Mouse (Mus musculus) adipocyte (in vitro differentiated cells): ENCODE results near the gene Ciart.
"Not testable (repeated sequence)": the region's sequence is repeated elsewhere in the genome, so short reads cannot be mapped to it uniquely, and the experiment has no call there.

Source experiments
- DNase-seq: peaks from one replicate; pipeline ENCODE4 v3.0.0-alpha.2; 2016; ENCODE audit warnings: low spot score

Gene Ciart

DNA sequence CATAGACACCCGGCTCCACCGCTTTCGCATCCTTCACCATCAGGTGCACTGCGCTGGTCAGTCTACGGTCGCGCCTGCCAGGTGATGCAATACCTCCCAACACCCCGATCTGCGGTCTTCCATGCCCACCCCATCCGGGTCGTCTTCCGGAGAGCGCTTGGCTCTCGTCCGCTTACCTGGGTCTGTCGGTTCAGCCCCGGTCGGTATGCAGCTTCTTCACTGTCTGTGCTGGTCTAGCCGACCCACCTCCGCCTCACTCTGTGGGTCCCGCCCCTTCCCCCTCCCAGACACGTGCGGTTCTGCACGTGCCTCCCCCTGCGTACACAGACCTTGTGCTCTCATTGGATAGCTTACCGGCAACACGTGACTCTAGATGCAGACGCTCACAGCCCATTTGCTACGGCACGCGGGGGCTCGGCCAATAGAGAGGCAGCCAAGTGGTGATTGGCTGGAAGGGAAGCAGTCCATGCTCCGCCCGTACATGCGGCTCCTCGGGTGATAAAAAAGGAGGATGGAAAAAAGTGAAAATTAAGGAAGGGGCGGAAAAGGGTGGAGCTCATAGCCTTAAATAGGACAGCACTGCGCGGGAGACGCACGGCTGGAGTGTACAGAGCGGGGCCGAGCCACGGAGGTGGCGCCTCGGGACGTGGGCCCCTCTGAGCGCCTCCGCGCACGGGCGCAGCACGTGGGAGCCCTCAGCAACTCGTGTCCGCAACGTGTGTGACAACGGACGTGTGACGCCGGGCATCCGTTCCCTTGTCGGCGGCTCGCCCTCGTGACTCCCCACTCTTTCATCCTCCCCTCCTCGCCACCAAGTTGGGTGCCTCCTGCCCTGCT is at the start of gene Ciart:
Ciart (minus strand) TSS at position 273 of the 837 bp plus-strand sequence.
- DNase-seq: peak; percentile 98

DNA sequence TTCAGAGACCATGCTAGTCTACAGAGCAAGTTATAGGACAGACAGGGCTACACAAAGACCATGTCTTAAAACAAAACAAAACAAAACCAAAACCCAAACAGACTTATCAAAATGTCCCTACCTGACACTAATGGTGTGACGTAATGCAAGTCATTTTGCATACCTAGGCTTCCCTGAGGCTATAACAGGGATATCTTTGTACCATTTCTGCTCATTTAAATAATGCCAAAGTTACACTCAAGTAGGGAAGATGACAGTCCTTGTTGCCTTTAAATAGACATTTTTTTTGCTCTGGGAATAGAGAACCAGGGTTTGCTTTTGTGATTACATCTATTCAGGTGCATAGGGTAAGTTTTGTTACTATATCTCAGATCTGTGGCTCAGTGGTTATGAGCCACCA is 49.4 kb upstream of the Ciart start:
- DNase-seq: no peak

DNA sequence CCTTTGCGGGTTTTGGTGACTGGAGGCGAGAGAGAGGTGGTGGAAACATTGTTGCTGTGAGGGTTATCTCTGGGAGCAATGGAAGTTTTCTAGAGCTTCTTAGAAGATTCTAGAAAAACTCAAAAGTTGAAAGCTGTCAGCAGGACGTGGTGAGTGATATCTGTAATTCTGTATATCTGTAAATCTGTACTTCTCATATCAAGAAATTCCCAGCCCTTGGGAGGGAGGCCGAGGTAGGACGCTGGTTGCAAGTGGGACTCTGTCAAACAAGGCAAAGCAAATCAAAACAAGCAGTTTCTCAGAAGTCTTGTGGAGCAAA is 48.4 kb upstream of the Ciart start:
- no peak for DNase-seq

DNA sequence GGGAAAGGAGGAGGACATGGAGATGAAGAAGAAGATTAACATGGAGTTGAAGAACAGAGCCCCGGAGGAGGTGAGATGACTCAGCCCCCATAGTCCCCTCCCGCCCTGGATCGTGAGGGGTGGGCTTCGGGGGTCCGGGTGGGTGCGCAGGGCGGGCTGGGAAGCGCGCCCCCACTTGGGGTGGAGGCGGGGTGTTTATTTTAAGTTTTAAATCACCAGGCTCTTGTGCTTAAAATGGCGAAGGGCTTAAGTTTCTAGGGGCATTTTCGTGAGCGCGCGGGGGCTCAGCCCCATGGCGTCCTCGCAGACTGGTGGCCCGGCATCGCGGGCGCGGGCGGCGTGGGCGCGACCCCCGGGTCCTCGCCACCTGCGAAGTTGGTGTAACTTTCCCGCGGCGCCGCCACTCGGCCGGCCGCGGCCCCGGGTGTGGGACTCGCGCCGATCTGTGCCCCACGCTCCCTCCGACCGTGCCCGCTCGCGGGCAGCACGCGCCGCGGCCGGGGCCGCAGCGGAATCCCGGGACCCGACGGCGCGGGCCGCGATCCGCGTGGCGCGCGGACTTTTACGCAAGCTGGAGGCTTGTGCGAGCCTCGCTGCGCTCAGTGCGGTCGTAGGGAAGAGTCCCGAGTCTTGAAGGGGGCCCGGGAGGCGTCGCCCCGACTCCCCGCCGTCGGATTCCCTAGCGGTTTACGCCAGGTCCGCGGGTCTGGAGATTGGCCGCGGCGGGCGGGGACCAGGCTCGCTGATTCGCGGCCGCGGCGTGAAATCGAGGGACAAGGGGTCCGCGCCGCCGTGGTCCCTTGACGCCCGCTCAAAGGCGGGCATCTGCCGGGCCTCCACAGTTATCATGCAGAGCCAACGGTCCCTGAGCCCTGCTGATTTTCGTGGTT is 47.8 kb upstream of the Ciart start:
- DNase-seq: peak; percentile 32

DNA sequence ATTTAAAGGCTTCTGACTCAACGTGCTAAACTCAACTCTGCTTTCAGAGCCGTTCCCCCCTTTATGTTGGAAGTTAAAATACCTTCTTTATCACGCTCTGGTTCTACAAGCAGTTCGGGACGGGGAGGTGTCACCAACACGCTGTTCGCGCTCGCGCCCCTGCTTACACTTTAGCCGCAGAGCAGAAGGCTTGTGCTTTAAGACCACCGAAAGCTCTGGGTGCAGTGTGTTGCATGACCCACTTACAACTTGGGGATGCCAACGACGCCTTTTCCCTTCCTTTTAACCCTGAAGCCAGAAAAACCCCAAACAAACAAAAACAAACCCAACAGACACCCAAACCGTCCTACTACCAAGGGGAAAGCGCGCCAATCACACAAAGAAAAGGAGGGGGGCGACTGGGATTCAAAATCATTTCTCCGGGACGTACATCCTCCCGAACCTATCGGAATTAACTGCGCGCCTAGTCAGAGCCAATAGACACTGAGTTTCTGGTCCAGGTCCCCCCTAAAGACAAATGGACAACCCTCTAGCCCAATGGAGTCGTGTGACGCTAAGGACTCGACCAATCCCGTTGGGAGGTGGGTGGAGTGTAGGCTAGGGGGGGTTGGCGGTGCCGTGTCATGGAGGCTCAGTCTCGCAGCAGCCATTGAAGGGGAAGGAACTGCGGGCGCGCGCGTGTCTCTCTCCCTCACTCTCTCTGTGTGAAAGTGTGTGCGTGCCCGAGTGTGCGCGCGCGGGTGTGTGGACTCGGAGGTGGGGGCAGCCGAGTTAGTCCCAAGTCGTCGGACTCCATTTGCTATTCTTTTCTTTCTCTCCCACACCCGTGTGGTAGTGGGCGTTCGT is 46.8 kb upstream of the Ciart start, which contains the start of gene Anp32e:
Anp32e (plus strand) TSS at position 589 of the 846 bp plus-strand sequence.
- peak; percentile 100 for DNase-seq

DNA sequence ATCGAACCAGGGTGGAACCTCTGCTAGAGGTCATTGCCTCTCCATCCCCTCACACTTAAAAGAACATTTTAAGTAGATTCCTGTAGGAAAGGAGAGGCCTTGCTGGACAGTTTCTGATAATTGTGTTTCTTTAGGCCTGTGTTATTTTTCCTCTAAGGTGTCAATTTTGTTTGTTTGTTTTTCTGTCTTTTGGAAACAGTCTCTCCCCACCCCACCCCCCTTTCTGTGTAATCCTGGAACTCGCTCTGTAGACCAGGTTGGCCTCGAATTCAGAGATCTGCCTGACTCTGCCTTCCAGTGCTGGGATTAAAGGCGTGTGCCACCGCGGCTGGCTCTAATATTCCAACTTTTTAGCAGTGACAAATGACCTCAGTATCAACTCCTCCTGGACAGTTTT is 46.2 kb upstream of the Ciart start:
- DNase-seq: no peak

DNA sequence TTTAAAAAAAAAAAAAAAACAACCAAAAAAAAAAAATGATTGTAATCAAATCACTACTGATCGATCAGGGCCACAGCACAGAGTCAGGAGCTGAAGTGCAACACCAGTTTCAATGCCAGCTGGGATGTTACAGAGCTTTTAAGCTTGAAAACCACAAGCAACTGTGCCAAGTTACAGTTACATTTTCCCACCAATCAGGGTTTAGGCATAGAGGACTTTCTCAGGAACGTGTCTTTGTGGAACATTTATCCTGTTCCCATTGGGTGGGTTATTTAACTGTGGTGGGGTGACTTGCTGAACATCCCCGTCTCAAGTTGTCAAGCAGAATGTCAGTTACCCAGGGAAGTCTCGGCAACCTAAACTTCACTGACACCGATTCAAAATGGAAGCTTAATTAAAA is 43.0 kb upstream of the Ciart start:
- no peak for DNase-seq

DNA sequence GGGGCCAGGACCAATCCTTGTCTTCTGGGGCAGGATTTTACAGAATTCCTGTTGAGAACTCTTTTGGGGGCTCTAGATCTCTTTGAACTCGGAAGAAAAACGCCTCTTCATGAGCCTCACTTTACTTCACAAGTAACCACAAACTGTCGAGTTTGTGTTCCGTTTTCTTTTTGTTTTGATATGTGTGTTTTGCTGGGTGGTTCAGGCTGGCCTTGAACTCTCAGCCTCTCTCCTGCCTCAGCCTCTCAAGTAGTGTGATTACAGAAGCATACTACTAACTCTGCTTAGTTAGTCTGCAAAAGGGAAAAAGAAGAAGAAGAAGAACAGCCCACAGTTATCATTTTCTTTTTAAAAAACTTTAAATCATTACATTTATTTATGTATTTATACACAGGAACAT is 42.1 kb upstream of the Ciart start:
- DNase-seq: no peak

DNA sequence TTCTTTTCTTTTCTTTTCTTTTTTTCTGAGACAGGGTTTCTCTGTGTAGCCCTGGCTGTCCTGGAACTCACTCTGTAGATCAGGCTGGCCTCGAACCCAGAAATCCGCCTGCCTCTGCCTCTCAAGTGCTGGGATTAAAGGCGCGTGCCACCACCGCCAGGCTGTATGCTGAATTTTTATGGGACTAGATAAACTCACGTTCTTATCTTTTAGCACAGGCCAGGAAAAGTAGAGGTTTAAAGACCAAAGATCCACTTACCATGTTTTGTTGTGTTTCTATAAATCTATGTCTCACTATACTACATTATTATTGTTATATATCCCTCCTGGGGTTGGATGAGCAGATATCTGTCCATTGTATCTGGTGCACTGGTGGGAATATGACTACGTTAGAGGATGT is 41.4 kb upstream of the Ciart start:
- DNase-seq: not testable (repeated sequence)

DNA sequence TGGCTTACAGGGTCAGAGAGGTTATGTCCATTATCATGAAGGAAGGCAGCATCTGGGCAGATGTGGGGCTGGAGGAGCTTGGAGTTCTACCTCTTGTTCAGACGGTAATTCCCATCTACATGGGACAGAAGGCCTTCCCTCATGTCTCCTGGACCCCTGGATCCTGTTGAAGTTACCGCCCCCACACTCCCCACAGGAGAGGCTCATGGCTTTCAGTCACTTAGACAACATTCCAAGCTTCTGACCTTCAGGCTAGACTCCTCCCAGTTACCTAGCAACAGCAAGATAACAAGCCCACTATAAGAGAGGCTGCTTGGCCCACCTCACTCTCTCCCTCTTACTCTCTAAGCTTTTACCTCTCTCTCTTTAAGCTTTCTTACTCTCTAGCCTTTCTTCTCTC is 38.5 kb upstream of the Ciart start:
- not testable (repeated sequence) for DNase-seq

DNA sequence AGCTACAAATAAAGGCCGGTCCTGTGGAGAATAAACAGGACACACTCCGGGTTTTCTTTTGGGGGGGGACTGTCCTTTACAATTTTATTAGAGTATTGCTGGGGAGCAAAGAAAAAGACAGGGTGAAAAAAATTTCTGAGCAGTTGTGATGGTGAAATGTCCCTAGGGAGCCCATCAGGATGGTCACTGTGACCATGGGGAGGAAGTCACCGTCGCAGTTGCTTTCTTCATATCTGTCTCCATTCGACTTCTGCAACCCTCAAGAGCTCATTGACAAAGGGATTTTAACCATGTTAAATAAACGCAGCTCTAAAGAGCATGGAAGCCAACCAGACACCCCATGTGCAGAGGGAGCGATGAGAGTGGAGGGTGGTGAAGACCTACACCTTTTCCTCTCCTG is 34.7 kb upstream of the Ciart start:
- DNase-seq: no peak

DNA sequence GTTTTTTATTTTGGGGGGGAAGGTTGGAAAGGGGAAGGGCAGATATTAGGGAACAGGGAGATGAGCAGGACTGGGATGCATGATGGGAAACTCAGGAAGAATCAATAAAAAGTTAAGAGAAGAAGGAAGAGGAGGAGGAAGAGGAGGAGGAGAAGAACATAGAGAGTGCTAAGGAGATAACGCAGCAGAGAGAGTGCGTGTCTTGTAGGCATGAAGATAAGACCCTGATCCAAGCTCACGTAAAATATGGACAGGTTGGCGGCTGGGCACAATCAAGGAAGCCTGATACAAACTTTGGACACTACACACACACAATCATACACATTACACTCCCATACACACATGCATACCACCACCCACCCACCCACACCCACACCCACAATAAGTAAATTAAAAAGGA is 32.7 kb upstream of the Ciart start:
- no peak for DNase-seq

DNA sequence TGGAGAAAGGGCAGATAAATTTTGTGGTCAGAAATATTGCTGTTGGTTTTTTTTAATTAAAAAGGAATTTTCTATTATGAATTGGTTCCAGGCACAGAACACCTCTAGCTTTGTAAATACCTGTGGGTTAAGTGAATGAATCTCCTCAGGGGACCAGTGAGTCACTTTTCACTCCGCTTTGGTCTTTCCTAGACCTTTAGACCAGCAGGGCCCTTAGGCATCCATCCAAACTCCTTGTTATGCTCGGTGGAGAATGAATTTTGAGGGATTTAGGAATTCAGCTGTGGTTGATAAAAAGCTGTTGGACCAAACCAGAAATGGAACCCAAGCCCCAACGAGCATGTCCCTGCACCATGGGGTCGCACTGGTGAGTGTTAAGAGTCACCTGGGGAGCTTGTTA is 25.6 kb upstream of the Ciart start:
- no peak for DNase-seq

DNA sequence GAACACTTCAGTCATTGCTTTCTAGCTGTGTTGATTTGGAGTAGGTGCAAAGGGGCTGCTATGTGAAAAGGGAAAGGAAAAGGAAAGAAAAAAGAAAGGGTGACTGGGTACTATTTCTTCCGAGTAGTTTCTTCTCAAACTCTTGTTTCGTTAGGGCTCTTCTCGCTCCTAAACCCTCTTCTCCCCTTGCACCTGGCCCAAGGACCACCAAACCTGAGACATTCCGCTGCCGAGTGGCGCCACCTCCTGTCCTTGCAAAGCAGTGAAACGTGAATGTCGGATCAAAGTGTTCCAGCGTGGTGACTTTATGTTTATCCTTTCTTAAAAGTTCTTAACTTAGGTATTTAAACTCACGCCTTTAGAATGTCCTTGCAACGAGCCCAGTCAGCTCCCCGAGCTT is 24.8 kb upstream of the Ciart start:
- DNase-seq: peak; percentile 20

DNA sequence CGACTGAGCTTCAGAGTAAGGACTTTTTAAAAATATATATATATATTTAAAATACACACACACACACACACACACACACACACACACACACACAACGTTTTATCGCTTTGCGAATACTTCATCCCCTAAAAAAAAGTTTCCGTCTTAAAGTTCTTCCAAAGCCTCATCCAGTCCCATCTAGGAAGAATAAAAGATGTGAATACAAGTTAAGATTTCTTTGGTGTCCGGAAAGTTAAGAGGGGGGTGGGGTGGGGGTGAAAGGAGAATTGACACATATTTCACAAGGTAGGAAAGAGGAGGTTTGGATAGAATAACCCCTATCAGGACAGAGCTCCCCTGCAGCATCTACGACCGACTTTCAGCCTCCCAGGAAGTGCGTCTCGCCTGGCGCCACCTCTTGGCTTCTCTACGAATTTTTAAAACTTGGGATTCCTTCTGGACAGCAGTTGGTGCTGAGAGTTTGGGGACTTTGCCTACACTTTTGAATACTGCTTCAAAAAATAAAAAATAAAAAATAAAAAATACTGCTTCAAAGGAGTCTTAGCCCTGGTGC is 24.0 kb upstream of the Ciart start:
- peak; percentile 70 for DNase-seq

DNA sequence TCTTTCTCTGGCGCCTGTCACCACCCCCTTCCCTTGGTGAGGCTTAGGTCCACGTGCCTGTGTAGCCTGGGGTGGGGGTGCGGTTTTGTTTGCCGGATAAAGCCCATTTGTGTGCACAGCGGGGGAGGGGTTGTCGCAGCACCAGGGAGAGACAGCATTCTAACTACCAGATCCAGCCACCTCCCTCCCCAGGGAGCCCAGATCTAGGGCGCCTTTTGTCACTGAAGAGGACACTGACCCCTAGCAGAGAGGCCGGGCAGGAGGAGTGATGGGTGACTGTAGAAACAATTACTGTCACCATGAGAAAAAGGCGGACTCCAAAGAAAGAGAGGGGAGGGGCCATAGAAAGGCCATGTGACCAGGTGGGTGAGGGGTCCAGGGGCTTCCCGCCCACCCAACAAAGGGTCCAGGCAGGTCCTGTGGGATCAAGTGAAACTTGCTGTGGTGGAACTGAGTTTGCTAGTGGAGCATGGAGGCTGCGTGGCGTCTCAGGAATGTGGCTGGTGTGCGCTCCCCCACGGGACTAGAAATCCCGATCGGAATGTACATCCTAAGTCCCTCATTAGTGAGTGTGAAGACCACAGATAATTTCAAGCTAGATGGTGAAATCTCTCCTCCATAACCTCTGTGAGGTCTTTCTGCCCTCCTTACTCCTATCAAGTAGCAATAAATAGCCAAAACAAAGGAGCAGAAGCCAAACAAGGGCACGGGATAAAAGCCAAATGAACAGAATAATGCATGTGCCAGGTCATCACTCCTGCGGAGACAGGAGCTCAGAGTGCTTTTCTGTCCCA is 23.3 kb upstream of the Ciart start:
- no peak for DNase-seq

DNA sequence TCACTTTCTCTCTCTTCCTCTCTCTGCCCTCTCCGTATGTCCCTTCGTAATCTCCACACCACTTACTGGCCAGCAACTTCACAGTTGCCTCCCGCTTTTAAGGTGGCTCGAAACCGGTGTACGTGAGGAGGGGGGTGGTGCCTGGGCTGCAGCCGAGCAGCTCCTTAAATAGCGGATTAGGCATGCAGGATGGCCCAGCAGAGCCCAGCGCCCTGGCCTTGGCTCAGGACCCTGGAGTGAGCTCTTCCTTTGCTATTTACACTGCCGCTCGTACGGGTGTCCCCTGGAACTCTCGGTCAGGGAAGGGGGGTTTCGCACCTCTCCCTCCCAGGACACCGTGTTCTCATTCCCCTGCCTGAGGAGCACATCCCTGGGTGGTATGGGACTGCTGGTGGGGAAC is 22.5 kb upstream of the Ciart start, which contains the start of gene Car14:
Car14 (minus strand) TSS at position 124 of the 400 bp plus-strand sequence.
- DNase-seq: no peak

DNA sequence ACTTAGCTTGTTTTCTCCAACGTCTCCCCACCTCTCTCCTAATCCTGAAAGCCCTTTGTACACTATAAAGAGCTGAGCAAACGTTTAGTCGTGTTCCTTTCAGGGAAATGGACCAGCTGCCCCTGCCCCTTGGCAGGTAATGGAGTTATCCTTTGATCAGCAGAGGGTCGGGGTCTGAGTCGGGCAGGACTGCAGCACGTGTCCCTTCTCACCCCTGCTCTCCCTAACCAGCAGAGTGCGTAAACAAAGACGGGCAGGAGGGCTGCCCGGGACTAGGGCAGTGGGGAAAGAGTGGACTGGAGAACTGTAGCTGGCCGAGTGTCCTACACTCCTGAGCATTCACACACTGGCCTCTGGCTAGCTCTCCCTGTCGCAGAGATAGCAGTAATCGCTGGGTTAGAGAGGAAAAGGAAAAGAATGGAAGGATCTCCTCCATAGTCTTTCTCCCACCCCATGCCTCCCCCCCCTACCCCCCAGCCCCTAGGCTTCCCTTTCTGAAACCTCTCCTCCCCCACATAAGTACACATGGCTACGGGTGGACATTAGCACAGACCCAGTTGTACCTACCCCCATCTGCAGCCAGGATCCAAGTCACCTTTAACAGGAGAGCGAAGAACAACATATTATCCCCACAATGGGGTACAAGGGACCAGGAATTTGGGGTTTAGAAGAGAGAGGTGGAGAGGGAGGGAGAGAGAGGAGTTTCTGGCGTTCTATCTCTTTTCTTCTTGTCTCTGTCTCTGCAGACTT is 21.9 kb upstream of the Ciart start:
- DNase-seq: no peak

DNA sequence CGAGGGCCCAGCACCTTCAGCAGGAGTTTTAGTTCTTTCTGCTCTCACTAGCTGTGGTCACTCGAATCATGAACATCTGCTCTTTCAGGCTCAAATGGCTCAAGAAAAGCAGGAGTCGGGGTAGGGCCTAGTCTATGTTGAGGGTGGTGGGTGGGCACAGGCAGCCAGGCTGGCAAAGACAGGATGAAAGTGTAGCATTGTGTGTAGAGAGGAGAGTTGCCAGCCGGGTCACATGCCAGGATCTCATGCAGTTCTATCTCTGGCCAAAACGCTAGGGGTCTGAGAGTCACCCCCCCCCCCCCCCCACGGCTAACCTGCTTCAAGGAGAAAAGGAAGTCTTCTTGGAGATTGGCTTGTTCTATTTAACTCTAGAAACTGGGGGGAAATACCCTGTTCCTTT is 20.6 kb upstream of the Ciart start:
- no peak for DNase-seq

DNA sequence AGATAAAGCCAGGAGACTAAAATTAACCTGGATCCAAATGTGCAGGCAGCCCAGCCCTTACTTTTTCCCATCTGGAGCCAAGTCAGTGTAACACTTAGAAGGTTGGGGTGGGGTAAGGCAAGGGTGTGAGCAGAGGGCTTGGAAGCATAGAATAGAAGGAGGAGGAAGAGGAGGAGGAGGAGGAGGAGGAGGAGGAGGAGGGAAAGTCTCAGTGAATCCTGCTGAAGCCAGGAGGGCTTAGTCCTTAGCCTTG is 20.2 kb upstream of the Ciart start:
- DNase-seq: no peak
